Mouse (Mus musculus): Measurements from ENCODE around the gene Olfr957. TPM values are rescaled to one million over a fixed set of nuclear protein-coding genes. Genes with fewer than 3 reads are reported as not detected.

Gene Olfr957
- polyA plus RNA-seq, 1 experiment from 2014 or later = not detected

- H3K9me3 ChIP-seq (ENCODE audit: control insufficient read depth, low read length) = no peaks in the 10 kb centered on the region
- H3K36me3 ChIP-seq (replicated peaks; ENCODE audit: control insufficient read depth, insufficient read depth) = no peaks in the 10 kb centered on the region
- 96% methylated on average over 2 of the region's 2 CpGs for WGBS
- no peaks in the 10 kb centered on the region for H3K27me3 ChIP-seq (ENCODE audit: control insufficient read depth, insufficient read depth, low read length)
- no peak within 1 kb of the TSS for H3K4me3 ChIP-seq (replicated peaks; ENCODE audit: low read length)
- no peak for ATAC-seq (ENCODE audit: low FRiP score)
- no peaks in the 10 kb centered on the region for H3K4me1 ChIP-seq (replicated peaks; ENCODE audit: control insufficient read depth, insufficient read depth, low read length)
- H3K27ac ChIP-seq = no peak within 1 kb of the TSS
- H3K4me2 ChIP-seq (replicated peaks) = no peak within 1 kb of the TSS
- H3K9ac ChIP-seq = no peak within 1 kb of the TSS
- no peak for DNase-seq (ENCODE audit: low spot score)
Observed at GRCm38 (mm10) chr9:39493895-39494294, 21.7 kb downstream of the Olfr957 start, which contains the start of gene Olfr44. Olfr44 (minus strand) TSS chr9:39493995.

DNA sequence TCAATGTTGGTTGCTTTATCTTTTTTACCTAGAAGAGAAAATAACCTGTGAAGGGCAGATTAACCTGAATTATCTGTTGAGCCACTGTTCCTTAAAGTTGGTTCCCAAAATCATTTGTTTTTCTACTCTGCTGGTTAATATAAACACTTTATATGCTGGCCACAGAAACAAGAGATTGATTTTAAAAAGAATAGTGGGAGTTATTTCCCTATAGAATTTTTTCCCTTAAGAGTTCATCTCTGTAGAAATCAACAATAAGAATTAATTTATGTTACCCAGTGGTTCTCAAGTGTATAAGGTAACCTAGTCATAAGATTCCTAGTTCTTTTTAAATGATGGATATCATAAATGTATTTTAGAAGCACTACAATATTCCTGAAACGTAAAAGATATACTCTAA, 43.8 kb downstream of the Olfr957 start, which contains the start of gene Olfr955:
TSS of gene Olfr955 (minus strand) at position 101 of the 400 bp plus-strand sequence.
- no peaks in the 10 kb centered on the region for H3K27me3 ChIP-seq (ENCODE audit: control insufficient read depth, insufficient read depth, low read length)
- no peak within 1 kb of the TSS for H3K4me3 ChIP-seq (replicated peaks; ENCODE audit: low read length)
- no peak within 1 kb of the TSS for H3K27ac ChIP-seq
- H3K4me2 ChIP-seq (replicated peaks) = no peak within 1 kb of the TSS
- WGBS = 66% methylated on average over 1 of the region's 1 CpGs
- H3K4me1 ChIP-seq (replicated peaks; ENCODE audit: control insufficient read depth, insufficient read depth, low read length) = no peaks in the 10 kb centered on the region
- H3K36me3 ChIP-seq (replicated peaks; ENCODE audit: control insufficient read depth, insufficient read depth) = no peaks in the 10 kb centered on the region
- no peak for ATAC-seq (ENCODE audit: low FRiP score)
- DNase-seq (ENCODE audit: low spot score) = no peak
- H3K9ac ChIP-seq = no peak within 1 kb of the TSS
- no peaks in the 10 kb centered on the region for H3K9me3 ChIP-seq (ENCODE audit: control insufficient read depth, low read length)

Other genes with a start within 250 kb of the Olfr957 start
- gene Olfr945, start 239.0 kb downstream of the Olfr957 start, polyA plus RNA-seq (2014; fragmentation: Nextera tagmentation; extraction: Ambion mirVana) = not detected in 2 replicates
- gene Olfr948, start 189.8 kb downstream of the Olfr957 start, polyA plus RNA-seq (2014; fragmentation: Nextera tagmentation; extraction: Ambion mirVana) = not detected in 2 replicates
- not detected in 2 replicates for gene Olfr951, start 128.4 kb downstream of the Olfr957 start, polyA plus RNA-seq (2014; fragmentation: Nextera tagmentation; extraction: Ambion mirVana)
- not detected in 2 replicates for gene Olfr952, start 88.7 kb downstream of the Olfr957 start, polyA plus RNA-seq (2014; fragmentation: Nextera tagmentation; extraction: Ambion mirVana)
- gene Olfr954, start 59.1 kb downstream of the Olfr957 start, polyA plus RNA-seq (2014; fragmentation: Nextera tagmentation; extraction: Ambion mirVana) = not detected in 2 replicates
- not detected in 2 replicates for gene Olfr955, start 43.9 kb downstream of the Olfr957 start, polyA plus RNA-seq (2014; fragmentation: Nextera tagmentation; extraction: Ambion mirVana)
- not detected in 2 replicates for gene Olfr44, start 21.8 kb downstream of the Olfr957 start, polyA plus RNA-seq (2014; fragmentation: Nextera tagmentation; extraction: Ambion mirVana)
- not detected in 2 replicates for gene Olfr958, start 38.2 kb upstream of the Olfr957 start, polyA plus RNA-seq (2014; fragmentation: Nextera tagmentation; extraction: Ambion mirVana)
- gene Olfr959, start 59.8 kb upstream of the Olfr957 start, polyA plus RNA-seq (2014; fragmentation: Nextera tagmentation; extraction: Ambion mirVana) = not detected in 2 replicates
- gene AW551984, start 88.6 kb upstream of the Olfr957 start, polyA plus RNA-seq (2014; fragmentation: Nextera tagmentation; extraction: Ambion mirVana) = 164 and 235 TPM in 2 replicates
- gene Olfr148, start 94.8 kb upstream of the Olfr957 start, polyA plus RNA-seq (2014; fragmentation: Nextera tagmentation; extraction: Ambion mirVana) = not detected in 2 replicates
- gene Olfr960, start 105.6 kb upstream of the Olfr957 start, polyA plus RNA-seq (2014; fragmentation: Nextera tagmentation; extraction: Ambion mirVana) = not detected in 2 replicates
- gene Olfr961, start 129.3 kb upstream of the Olfr957 start, polyA plus RNA-seq (2014; fragmentation: Nextera tagmentation; extraction: Ambion mirVana) = not detected in 2 replicates
- gene Olfr963, start 151.4 kb upstream of the Olfr957 start, polyA plus RNA-seq (2014; fragmentation: Nextera tagmentation; extraction: Ambion mirVana) = not detected in 2 replicates
- not detected in 2 replicates for gene Olfr149, start 191.3 kb upstream of the Olfr957 start, polyA plus RNA-seq (2014; fragmentation: Nextera tagmentation; extraction: Ambion mirVana)
- gene Olfr965, start 195.5 kb upstream of the Olfr957 start, polyA plus RNA-seq (2014; fragmentation: Nextera tagmentation; extraction: Ambion mirVana) = not detected in 2 replicates
- not detected in 2 replicates for gene Olfr150, start 215.2 kb upstream of the Olfr957 start, polyA plus RNA-seq (2014; fragmentation: Nextera tagmentation; extraction: Ambion mirVana)
- gene Olfr967, start 230.4 kb upstream of the Olfr957 start, polyA plus RNA-seq (2014; fragmentation: Nextera tagmentation; extraction: Ambion mirVana) = not detected in 2 replicates

All from hindbrain, embryonic 14.5 days (tissue).